Mouse (Mus musculus) liver, embryonic 14.5 days (tissue): ENCODE measurements around the gene Aifm2. TPM values are rescaled to one million over a fixed set of nuclear protein-coding genes. Genes with fewer than 3 reads are reported as not detected.
A peak's percentile ranks its signal among the peaks of the same experiment; 100 is the strongest.

Experiments used
- ATAC-seq: fragments of 200-750 bp; cut with Nextera tagmentation; 2 replicates; pipeline ENCODE4 v1.8.0; 2017; ENCODE audit warnings: moderate number of reproducible peaks, mild to moderate bottlenecking, moderate library complexity; ENCODE audit not compliant: insufficient read depth
- DNase-seq, 3 experiments: peaks; one replicate each; pipeline ENCODE4 v3.0.0-alpha.2; 2012 to 2013; ENCODE audit warnings: low read depth in 3 of 3, low spot score in 3 of 3
- H3K27ac ChIP-seq: fragments of 300-500 bp; sonication (generic); 2 replicates; pipeline ENCODE4 v1.5.1; 2014; ENCODE audit warnings: moderate library complexity, mild to moderate bottlenecking, control low read depth, inconsistent platforms
- H3K27me3 ChIP-seq: fragments of 300-500 bp; sonication (generic); 2 replicates; pipeline ENCODE4 v1.6.1; 2014; ENCODE audit warnings: mild to moderate bottlenecking, low read length, moderate library complexity; ENCODE audit not compliant: control insufficient read depth, insufficient read depth
- H3K36me3 ChIP-seq: fragments of 300-500 bp; sonication (generic); replicated peaks from 2 replicates; pipeline ENCODE4 v1.6.1; 2014; ENCODE audit warnings: low read depth; ENCODE audit not compliant: control insufficient read depth, insufficient read depth
- H3K4me1 ChIP-seq, 2 experiments: fragments of 200-500 bp in 1 of 2; fragments of 300-500 bp in 1 of 2; sonication (generic) in 1 of 2; replicated peaks; 2 replicates each; pipeline ENCODE4 v1.6.1; 2012 to 2014; ENCODE audit warnings: antibody characterized with exemption in 1 of 2, inconsistent platforms in 1 of 2, low read length in 1 of 2; ENCODE audit not compliant: control insufficient read depth in 2 of 2, insufficient read depth in 2 of 2
- H3K4me2 ChIP-seq: fragments of 300-500 bp; sonication (generic); 2 replicates; pipeline ENCODE4 v1.6.1; 2014; ENCODE audit warnings: low read depth, mild to moderate bottlenecking, control low read depth, moderate library complexity
- H3K4me3 ChIP-seq, 2 experiments: fragments of 200-500 bp in 1 of 2; fragments of 300-500 bp in 1 of 2; sonication (generic) in 1 of 2; 2 replicates each; pipeline ENCODE4 v1.5.1; 2012 to 2014; ENCODE audit warnings: low read depth in 2 of 2, low read length in 2 of 2, mild to moderate bottlenecking in 2 of 2, control low read depth in 1 of 2, inconsistent platforms in 1 of 2, moderate library complexity in 1 of 2; ENCODE audit not compliant: insufficient read depth in 1 of 2
- H3K9ac ChIP-seq: fragments of 300-500 bp; sonication (generic); replicated peaks from 2 replicates; pipeline ENCODE4 v1.6.1; 2014; ENCODE audit warnings: mild to moderate bottlenecking, control low read depth, moderate library complexity
- H3K9me3 ChIP-seq: fragments of 300-500 bp; sonication (generic); 2 replicates; pipeline ENCODE4 v1.6.1; 2016; ENCODE audit warnings: low read length, mixed read lengths; ENCODE audit not compliant: control insufficient read depth
- CTCF ChIP-seq: IDR thresholded peaks from 2 replicates; pipeline ENCODE4 v1.5.1; 2016; ENCODE audit warnings: antibody characterized with exemption, low read depth, control low read depth
- EP300 ChIP-seq: IDR thresholded peaks from 2 replicates; pipeline ENCODE4 v1.6.1; 2016; ENCODE audit warnings: antibody characterized with exemption, low read depth
- WGBS: fragments of 180-500 bp; shearing (Covaris S2); extraction: QIAGEN DNeasy Blood & Tissue Kit; methylation state at CpG from one replicate; pipeline ENCODE4 v1.1.7; 2014; ENCODE audit not compliant: insufficient replicate concordance; 5-methylcytosine and 5-hydroxymethylcytosine counted together
- polyA plus RNA-seq, 2 experiments: library from polyadenylated mRNA; depleted of rRNA in 1 of 2; stranded (reverse) in 1 of 2; unstranded in 1 of 2; fragments of >200 nt; fragmentation: Nextera tagmentation in 1 of 2; extraction: Ambion mirVana in 1 of 2; gene quantifications; 2 replicates each; pipeline versions ENCODE4 v1.2.1 to v1.2.3; 2012 to 2014

The Aifm2 gene
- polyA plus RNA-seq (2012; rRNA removed) (1.4 and 2.1 TPM in 2 replicates), polyA plus RNA-seq (2014; fragmentation: Nextera tagmentation; extraction: Ambion mirVana) (2.7 and 3.2 TPM in 2 replicates)

GRCm38 (mm10) chr10:61714771-61715461 is at the start of gene Aifm2:
Aifm2 (plus strand) TSS chr10:61715263.
- Histone ChIP-seq H3K27me3 (no peaks in the 10 kb centered on the region; the same call in 1 of the 2 replicates), H3K36me3 (no peaks in the 10 kb centered on the region), H3K4me1 (peaks cover 0 to 8% of the 10 kb centered on the region in 2 experiments; a peak in 2 of 4 replicates), H3K4me3 (peak within 1 kb of the TSS; percentile 50 to 62), H3K27ac (no peak within 1 kb of the TSS), H3K9ac (peak within 1 kb of the TSS; percentile 10; the same call in 1 of the 2 replicates), H3K4me2 (peak within 1 kb of the TSS; percentile 66), H3K9me3 (no peaks in the 10 kb centered on the region)
- DNase-seq (peak; percentile 45 to 53 (median 50)), ATAC-seq (peak; percentile 88)
- 15% methylated on average over 36 of the region's 36 CpGs for WGBS
- no peak for TF ChIP-seq EP300
- no peak for TF ChIP-seq CTCF

DNA sequence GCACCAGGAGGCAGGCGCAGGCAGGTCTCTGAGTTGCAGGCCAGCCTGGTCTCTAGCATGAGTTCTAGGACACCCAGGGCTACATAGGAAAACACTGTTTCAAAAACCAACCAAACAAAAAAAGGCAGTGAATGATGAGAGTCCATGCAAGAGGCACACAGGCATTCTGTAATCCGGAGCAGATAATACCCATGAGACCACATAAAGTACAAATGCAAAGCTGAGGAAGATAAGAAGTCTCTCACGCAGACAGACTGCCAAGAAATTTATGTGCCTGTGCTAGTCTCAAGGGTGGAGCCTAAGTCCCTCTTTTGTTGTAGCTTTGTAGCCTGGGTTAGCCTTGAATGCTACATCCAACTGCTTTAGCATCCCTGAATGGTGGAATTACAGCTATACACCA is 49.4 kb upstream of the Aifm2 start:
- no peak overlapping the region for H3K4me2 ChIP-seq
- 68% methylated on average over 3 of the region's 3 CpGs for WGBS
- peaks cover 5 to 8% of the 10 kb centered on the region in 2 experiments; a peak in 3 of 4 replicates for H3K4me1 ChIP-seq
- no peaks in the 10 kb centered on the region for H3K9me3 ChIP-seq
- peaks cover 27% of the 10 kb centered on the region for H3K36me3 ChIP-seq
- no peak overlapping the region for H3K27ac ChIP-seq
- no peak overlapping the region for H3K9ac ChIP-seq
- DNase-seq (no peak), ATAC-seq (no peak)
- H3K27me3 ChIP-seq = no peaks in the 10 kb centered on the region
- no peak for TF ChIP-seq EP300
- no peak for TF ChIP-seq CTCF
- no peak overlapping the region for H3K4me3 ChIP-seq

DNA sequence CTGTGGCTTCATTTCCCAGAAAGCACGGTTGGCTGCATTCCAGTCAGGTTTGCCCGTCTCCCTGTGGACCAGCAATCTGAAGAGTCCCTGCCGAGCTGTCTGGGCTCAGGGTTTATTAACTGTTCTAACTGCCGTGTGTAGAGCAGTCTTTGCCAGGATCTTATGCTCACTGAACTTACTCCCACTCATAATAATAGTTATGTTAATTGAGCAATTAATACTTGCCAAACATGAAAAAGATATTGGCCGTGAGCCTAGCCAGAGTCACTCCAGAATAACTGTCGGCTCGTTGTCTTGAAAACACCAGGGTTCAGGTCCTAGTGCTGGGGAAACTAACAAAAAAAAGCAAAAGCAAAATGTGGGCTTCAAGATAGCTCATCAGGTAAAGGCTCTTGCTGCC is 45.8 kb upstream of the Aifm2 start:
- TF ChIP-seq EP300 (no peak), CTCF (no peak)
- no peak for ATAC-seq
- H3K9ac ChIP-seq = no peak overlapping the region
- H3K9me3 ChIP-seq = no peaks in the 10 kb centered on the region
- H3K36me3 ChIP-seq = peaks cover 24% of the 10 kb centered on the region
- H3K27me3 ChIP-seq = no peaks in the 10 kb centered on the region
- no peak overlapping the region for H3K4me2 ChIP-seq
- H3K4me3 ChIP-seq = no peak overlapping the region
- DNase-seq = no peak
- WGBS = 84% methylated on average over 7 of the region's 7 CpGs
- H3K27ac ChIP-seq = no peak overlapping the region
- H3K4me1 ChIP-seq = peaks cover 5 to 8% of the 10 kb centered on the region in 2 experiments; a peak in 3 of 4 replicates

- Histone ChIP-seq H3K4me3 (no peak overlapping the region), H3K9me3 (no peaks in the 10 kb centered on the region), H3K27ac (no peak overlapping the region), H3K9ac (no peak overlapping the region), H3K4me1 (peaks cover 5 to 8% of the 10 kb centered on the region in 2 experiments; a peak in 3 of 4 replicates), H3K27me3 (no peaks in the 10 kb centered on the region), H3K36me3 (peaks cover 23% of the 10 kb centered on the region), H3K4me2 (no peak overlapping the region)
- DNase-seq (no peak), ATAC-seq (peak; percentile 65; the same call in 1 of the 2 replicates)
- TF ChIP-seq CTCF (no peak), EP300 (no peak)
These were observed 45.2 kb upstream of the Aifm2 start for GRCm38 (mm10) chr10:61669896-61670295.

- Histone ChIP-seq H3K4me2 (no peak overlapping the region), H3K9ac (no peak overlapping the region), H3K36me3 (peaks cover 23% of the 10 kb centered on the region), H3K27ac (no peak overlapping the region), H3K4me1 (peaks cover 5 to 8% of the 10 kb centered on the region in 2 experiments; a peak in 3 of 4 replicates), H3K4me3 (no peak overlapping the region), H3K27me3 (no peaks in the 10 kb centered on the region), H3K9me3 (no peaks in the 10 kb centered on the region)
- DNase-seq (no peak), ATAC-seq (no peak)
- no peak for TF ChIP-seq EP300
- peak; percentile 40; the same call in 1 of the 2 replicates for TF ChIP-seq CTCF
- WGBS = 77% methylated on average over 3 of the region's 3 CpGs
These were observed 44.3 kb upstream of the Aifm2 start for GRCm38 (mm10) chr10:61670758-61671157.
